Mouse (Mus musculus) spleen, postnatal 4 days (tissue): ENCODE results near the gene Plet1.

Experiments used
- DNase-seq, 2 experiments: peaks; one replicate each; pipeline ENCODE4 v3.0.0; 2022; ENCODE audit warnings: low spot score in 2 of 2

Gene Plet1

DNA sequence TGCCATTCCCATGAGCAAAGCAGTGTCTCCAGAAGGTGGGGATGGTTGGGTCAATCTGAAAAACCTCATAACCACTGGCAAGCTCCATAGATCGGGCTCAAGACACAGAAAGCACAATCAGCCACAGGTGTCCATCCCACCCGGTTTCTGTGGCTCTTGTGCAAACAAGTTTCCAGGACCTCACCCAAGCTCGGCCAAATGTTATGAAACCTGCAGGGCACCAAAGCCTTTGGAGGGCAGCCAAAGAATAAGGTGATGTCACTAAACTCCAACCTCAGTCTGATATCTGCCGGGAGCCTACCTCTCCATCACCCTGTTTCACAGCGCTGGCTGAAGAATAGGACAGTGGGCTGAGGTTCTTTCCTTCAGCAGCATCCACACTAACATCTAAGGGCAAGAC, 41.6 kb downstream of the Plet1 start:
- peak in 1 of 2 experiments; percentile 50 for DNase-seq

DNA sequence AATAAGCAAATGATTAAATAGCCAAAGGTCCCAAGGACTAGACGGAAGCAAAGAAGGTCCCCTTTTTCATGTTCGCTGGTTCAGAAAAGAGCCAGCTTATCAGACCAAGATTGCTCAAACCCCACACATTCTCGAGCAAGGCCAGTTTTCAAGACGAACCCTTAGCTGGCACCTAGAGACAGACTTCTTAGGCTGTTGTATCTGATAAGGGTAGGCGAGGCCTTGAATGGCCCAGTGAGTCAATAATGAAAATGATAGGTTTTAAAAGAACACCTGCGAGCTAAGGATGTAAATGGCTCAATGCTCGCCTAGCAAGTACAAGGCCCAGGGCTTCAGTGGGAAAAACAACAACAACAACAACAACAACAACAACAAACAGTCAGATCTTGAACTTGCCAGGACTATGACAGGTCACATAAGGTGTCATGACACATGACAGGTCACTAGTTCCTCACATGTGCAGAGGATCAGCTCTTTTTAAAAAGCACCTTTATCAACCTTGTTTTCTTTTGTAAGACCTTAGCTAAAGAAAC, 42.3 kb downstream of the Plet1 start:
- DNase-seq: peak; percentile 2 to 32

DNA sequence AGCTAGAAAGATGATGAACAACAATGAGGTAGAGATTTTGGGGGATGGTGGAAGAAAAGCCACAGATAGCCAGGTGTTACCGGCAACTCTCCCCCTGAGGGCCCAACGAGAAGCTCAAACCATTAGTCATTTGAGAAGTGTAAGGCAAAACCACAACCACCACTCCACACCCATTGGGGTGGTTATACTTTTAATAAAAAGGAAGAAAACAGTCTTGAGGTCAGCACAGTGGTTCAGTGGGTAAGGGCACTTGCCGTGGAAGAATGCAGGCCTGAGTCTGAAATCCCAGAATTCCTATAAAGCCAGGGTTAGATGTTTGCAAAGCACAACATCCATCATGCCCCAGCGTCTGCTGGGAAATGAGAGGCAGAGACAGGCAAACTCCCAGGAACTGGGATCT, 43.0 kb downstream of the Plet1 start:
- DNase-seq: peak in 1 of 2 experiments; percentile 55

DNA sequence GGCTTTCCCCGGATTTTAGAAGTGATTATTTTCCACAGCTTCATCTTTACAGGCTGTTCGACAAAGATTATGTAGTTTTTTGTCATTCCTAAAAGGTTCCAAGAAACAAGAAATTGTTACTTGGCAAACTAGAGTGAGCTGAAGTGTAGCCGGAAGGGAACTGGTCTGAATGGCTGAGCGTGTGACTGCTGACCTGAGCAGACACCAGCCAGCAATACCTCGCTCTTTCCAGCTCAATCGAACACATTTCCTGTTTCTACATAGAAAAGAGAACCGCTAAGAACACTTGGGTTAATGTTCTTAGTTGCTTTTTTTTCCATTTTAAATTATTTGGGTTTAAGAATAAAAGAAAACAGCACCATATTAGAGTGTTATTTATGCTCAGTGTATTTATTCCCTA, 45.8 kb downstream of the Plet1 start:
- no peak for DNase-seq

DNA sequence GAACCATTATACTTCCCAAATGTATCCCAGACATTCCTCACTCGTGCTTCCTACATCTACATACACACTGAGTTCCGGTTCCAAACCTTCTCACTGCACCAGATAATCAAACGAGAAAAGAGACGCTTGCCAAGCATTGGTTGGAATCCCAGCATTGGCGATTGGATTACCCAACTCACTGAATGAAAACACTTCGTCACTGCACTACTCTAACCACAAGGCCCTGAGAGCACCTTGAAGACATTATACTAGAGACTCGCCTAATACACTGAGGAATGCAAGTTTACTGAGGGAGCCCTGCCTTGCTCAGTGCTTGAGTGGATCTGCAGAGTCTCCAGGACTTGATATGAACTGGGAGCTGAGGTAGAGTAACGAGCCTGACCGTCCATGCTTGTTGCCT, 48.1 kb downstream of the Plet1 start:
- no peak for DNase-seq

- no peak for DNase-seq
Measured at GRCm38 (mm10) chr9:50547859-50548478, 53.6 kb downstream of the Plet1 start.

GRCm38 (mm10) chr9:50548936-50549335, 54.6 kb downstream of the Plet1 start:
- DNase-seq: no peak

GRCm38 (mm10) chr9:50552206-50552605, 57.9 kb downstream of the Plet1 start:
- DNase-seq: no peak

- DNase-seq: no peak
Measured at GRCm38 (mm10) chr9:50553547-50553946, 59.2 kb downstream of the Plet1 start.

DNA sequence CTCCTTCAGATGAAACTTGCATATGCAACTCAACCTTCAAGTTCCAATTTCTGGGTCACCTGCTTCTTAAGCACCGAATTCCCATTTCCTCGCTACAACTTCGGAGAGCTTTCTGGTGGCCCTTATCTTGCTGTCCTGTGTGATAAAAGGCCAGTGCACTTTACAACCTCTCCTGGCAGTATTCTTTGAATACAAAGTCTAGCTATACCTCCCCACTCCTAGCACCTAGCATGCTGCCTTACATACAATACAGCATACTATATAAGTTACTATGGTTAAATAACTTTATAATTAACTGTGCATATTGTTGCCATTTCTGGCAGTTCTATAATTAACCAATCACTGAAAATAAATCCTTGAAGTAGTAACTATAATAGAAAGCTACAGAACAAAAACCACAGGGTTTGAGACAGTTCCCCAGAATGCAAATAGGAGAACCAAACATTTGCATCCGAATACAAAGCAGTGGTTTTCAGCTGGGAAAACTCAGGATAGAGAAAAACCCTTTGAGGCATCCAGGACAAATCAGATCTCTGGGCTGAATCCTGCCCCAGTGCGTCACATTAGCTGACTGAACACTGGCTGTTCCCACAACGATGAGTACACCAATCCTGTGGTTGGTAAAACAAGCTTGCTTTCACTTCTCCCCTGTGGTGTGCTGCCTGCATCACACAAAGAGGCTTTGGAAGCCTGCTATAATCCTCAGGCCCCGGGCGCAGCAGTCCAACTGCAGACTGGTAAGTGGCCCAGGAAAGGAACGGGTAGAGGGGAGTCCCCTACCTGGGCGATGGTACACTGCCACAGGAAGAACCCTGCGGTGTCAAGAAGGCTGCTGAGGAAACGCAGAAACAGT, 60.1 kb downstream of the Plet1 start, which contains the start of gene Il18:
Gene Il18, plus strand, starts transcription at position 587 of the 853 bp plus-strand sequence.
- peak in 1 of 2 experiments; percentile 28 for DNase-seq

- no peak for DNase-seq
Measured at GRCm38 (mm10) chr9:50555094-50555446, 60.7 kb downstream of the Plet1 start, which contains the start of gene Bco2. Gene Bco2, minus strand, starts transcription at chr9:50555181.
